Mouse (Mus musculus): ENCODE measurements at regions not wholly inside any gene's neighbourhood (a gene's known extent, or its start where the extent isn't known, plus 50 kb on each side); places are given as distances from the start of the nearest gene placed in this dataset.

DNA sequence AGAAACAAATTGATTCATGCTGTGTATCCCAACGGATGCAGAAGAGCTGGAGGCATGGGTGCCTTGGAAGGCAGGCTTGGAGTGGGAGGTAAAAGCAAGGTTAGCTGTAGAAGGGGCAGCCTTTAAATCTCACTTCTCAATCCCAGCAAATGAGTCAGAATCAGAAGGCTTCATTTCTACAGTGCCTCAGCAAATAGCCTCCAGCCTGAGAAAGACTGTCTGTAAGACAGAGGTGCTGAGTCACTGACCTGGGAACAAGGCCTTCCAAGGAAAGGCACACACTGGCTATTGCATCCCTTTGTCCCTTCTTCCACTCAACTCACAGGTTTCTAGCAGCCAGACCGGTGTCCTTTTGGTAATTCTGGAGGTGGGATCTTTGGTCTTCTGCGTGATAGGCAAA lies 63.7 kb upstream of the Mbnl2 start:
- TF ChIP-seq EP300 (IDR thresholded peaks at IDR 0.05; ENCODE audit: insufficient read depth, low read depth, low read length) (no peak), CTCF (IDR thresholded peaks at IDR 0.05) (no peak), POLR2A (IDR thresholded peaks at IDR 0.05; ENCODE audit: insufficient read depth, low read depth, low read length) (no peak)

Measured in heart, adult 2 months (tissue).